Mouse (Mus musculus) heart, adult 2 months (tissue): ENCODE results near the gene Asb8. TPM values are rescaled to one million over a fixed set of nuclear protein-coding genes. Genes with fewer than 3 reads are reported as not detected.

Source experiments
- DNase-seq, 2 experiments: peaks; one replicate each; pipeline ENCODE4 v3.0.0; 2021
- H3K27ac ChIP-seq: fragments of 200-600 bp; 2 replicates; pipeline ENCODE4 v1.8.1; 2022
- H3K27me3 ChIP-seq: fragments of 200-500 bp; 2 replicates; pipeline ENCODE4 v1.6.1; 2012; ENCODE audit warnings: mild to moderate bottlenecking, low read length, inconsistent platforms, mixed read lengths; ENCODE audit not compliant: control insufficient read depth, insufficient read depth
- H3K36me3 ChIP-seq: fragments of 200-500 bp; 2 replicates; pipeline ENCODE4 v1.6.1; 2012; ENCODE audit warnings: low read length, inconsistent platforms; ENCODE audit not compliant: control insufficient read depth, insufficient read depth
- H3K4me1 ChIP-seq: fragments of 200-500 bp; 2 replicates; pipeline ENCODE4 v1.6.1; 2011; ENCODE audit warnings: low read length; ENCODE audit not compliant: control insufficient read depth, insufficient read depth
- H3K4me3 ChIP-seq: fragments of 200-600 bp; 2 replicates; pipeline ENCODE4 v1.8.1; 2022
- H3K79me2 ChIP-seq: fragments of 200-500 bp; replicated peaks from 2 replicates; pipeline ENCODE4 v1.6.1; 2012; ENCODE audit warnings: mild to moderate bottlenecking, inconsistent platforms, low read length, moderate library complexity, mixed read lengths; ENCODE audit not compliant: control insufficient read depth, insufficient read depth
- H3K9ac ChIP-seq: fragments of 200-500 bp; 2 replicates; pipeline ENCODE4 v1.6.1; 2012; ENCODE audit warnings: low read depth, mild to moderate bottlenecking, control low read depth, inconsistent platforms, low read length, mixed read lengths
- CTCF ChIP-seq: fragments of 200-600 bp; IDR thresholded peaks from 2 replicates; pipeline ENCODE4 v1.8.1; 2022; ENCODE audit warnings: antibody characterized with exemption, mild to moderate bottlenecking, moderate library complexity
- EP300 ChIP-seq: fragments of 200-500 bp; IDR thresholded peaks from 2 replicates; pipeline ENCODE4 v1.6.1; 2011; ENCODE audit warnings: low read depth, low read length, control low read depth; ENCODE audit not compliant: insufficient read depth
- POLR2A ChIP-seq: fragments of 200-500 bp; IDR thresholded peaks from 2 replicates; pipeline ENCODE4 v1.6.1; 2011; ENCODE audit warnings: mild to moderate bottlenecking, low read depth, low read length, control low read depth; ENCODE audit not compliant: insufficient read depth
- WGBS: fragments of 180-500 bp; shearing (Covaris S2); methylation state at CpG from one replicate; pipeline ENCODE4 v1.1.7; 2018; 5-methylcytosine and 5-hydroxymethylcytosine counted together
- intact Hi-C: fragments of 180-260 bp; cut with DNase I; formaldehyde crosslinking; loops from one replicate; pipeline ENCODE4 v1.15.1; 2025
- polyA plus RNA-seq: library from polyadenylated mRNA; depleted of rRNA; stranded (reverse); fragments of >200 nt; gene quantifications from 2 replicates; pipeline ENCODE4 v1.2.3, GENCODE M21; 2012
- total RNA-seq, 2 experiments: library from RNA; stranded (reverse); gene quantifications; 2 replicates each; pipeline ENCODE4 v1.2.3; 2021

Gene Asb8
- total and polyA plus RNA-seq, 3 experiments: 104 to 118 (median 105) TPM

GRCm38 (mm10) chr15:98144861-98145507, 20.4 kb downstream of the Asb8 start:
- peak overlapping the region; percentile 97 for H3K9ac ChIP-seq
- no peak for DNase-seq
- H3K36me3 ChIP-seq: peaks cover 10% of the 10 kb centered on the region
- 1% methylated on average over 36 of the region's 36 CpGs for WGBS
- H3K4me1 ChIP-seq: peaks cover 3% of the 10 kb centered on the region
- TF ChIP-seq CTCF: no peak
- no peak for TF ChIP-seq POLR2A
- TF ChIP-seq EP300: no peak
- no peaks in the 10 kb centered on the region for H3K27me3 ChIP-seq
- H3K4me3 ChIP-seq: peak overlapping the region; percentile 60
- intact Hi-C loops: loop anchor here (2.0 kb wide), 1 partner anchor 52 kb away; the partner anchor contains the start of genes Pfkm and Senp1
- H3K27ac ChIP-seq: peak overlapping the region; percentile 72
- peaks cover 2% of the 10 kb centered on the region; the same call in 1 of the 2 replicates for H3K79me2 ChIP-seq

GRCm38 (mm10) chr15:98142515-98142914, 22.9 kb downstream of the Asb8 start:
- Histone ChIP-seq H3K4me3 (no peak overlapping the region), H3K27me3 (no peaks in the 10 kb centered on the region), H3K27ac (no peak overlapping the region), H3K79me2 (peaks cover 2% of the 10 kb centered on the region; the same call in 1 of the 2 replicates), H3K4me1 (peaks cover 1% of the 10 kb centered on the region; the same call in 1 of the 2 replicates), H3K36me3 (peaks cover 20% of the 10 kb centered on the region), H3K9ac (no peak overlapping the region)
- intact Hi-C loops: no loop called here
- no peak for DNase-seq
- WGBS: 74% methylated on average over 10 of the region's 10 CpGs
- TF ChIP-seq POLR2A: no peak
- no peak for TF ChIP-seq CTCF
- TF ChIP-seq EP300: no peak

GRCm38 (mm10) chr15:98140809-98141208, 24.6 kb downstream of the Asb8 start:
- Histone ChIP-seq H3K27me3 (no peaks in the 10 kb centered on the region), H3K4me3 (no peak overlapping the region), H3K27ac (no peak overlapping the region), H3K79me2 (peaks cover 2% of the 10 kb centered on the region; the same call in 1 of the 2 replicates), H3K36me3 (peaks cover 20% of the 10 kb centered on the region), H3K9ac (no peak overlapping the region), H3K4me1 (peaks cover under 1% of the 10 kb centered on the region; the same call in 1 of the 2 replicates)
- intact Hi-C loops: no loop called here
- TF ChIP-seq EP300: no peak
- 76% methylated on average over 5 of the region's 5 CpGs for WGBS
- no peak for DNase-seq

GRCm38 (mm10) chr15:98139763-98140162, 25.7 kb downstream of the Asb8 start:
- H3K4me3 ChIP-seq: no peak overlapping the region
- H3K27me3 ChIP-seq: no peaks in the 10 kb centered on the region
- 77% methylated on average over 7 of the region's 7 CpGs for WGBS
- intact Hi-C loops: no loop called here
- 0 out of 2 replicates have a peak, but pooled peaks cover 2% of the 10 kb centered on the region for H3K79me2 ChIP-seq
- peaks cover 20% of the 10 kb centered on the region for H3K36me3 ChIP-seq
- H3K9ac ChIP-seq: no peak overlapping the region
- no peak overlapping the region for H3K27ac ChIP-seq
- no peaks in the 10 kb centered on the region for H3K4me1 ChIP-seq
- TF ChIP-seq POLR2A: no peak
- TF ChIP-seq EP300: no peak
- no peak for TF ChIP-seq CTCF
- no peak for DNase-seq

GRCm38 (mm10) chr15:98136871-98137270, 28.6 kb downstream of the Asb8 start:
- H3K4me3 ChIP-seq: no peak overlapping the region
- no peak for DNase-seq
- no peak for TF ChIP-seq CTCF
- no peak for TF ChIP-seq EP300
- no peak for TF ChIP-seq POLR2A
- WGBS: 87% methylated on average over 9 of the region's 9 CpGs
- no peak overlapping the region for H3K27ac ChIP-seq
- H3K79me2 ChIP-seq: no peaks in the 10 kb centered on the region
- no peaks in the 10 kb centered on the region for H3K27me3 ChIP-seq
- H3K9ac ChIP-seq: no peak overlapping the region
- peaks cover 4% of the 10 kb centered on the region; the same call in 1 of the 2 replicates for H3K4me1 ChIP-seq
- intact Hi-C loops: no loop called here
- peaks cover 23% of the 10 kb centered on the region for H3K36me3 ChIP-seq

GRCm38 (mm10) chr15:98135671-98136070, 29.8 kb downstream of the Asb8 start:
- Histone ChIP-seq H3K36me3 (peaks cover 25% of the 10 kb centered on the region), H3K9ac (no peak overlapping the region), H3K27me3 (no peaks in the 10 kb centered on the region), H3K4me3 (no peak overlapping the region), H3K4me1 (peaks cover 4% of the 10 kb centered on the region; the same call in 1 of the 2 replicates), H3K79me2 (no peaks in the 10 kb centered on the region), H3K27ac (no peak overlapping the region)
- DNase-seq: no peak
- intact Hi-C loops: no loop called here
- 93% methylated on average over 13 of the region's 13 CpGs for WGBS
- TF ChIP-seq POLR2A (no peak), CTCF (no peak), EP300 (no peak)
